8 mouse cellular contexts compared by ENCODE assay signal in genomic region chr3:121263205-121263548, GRCm38 (mm10). TPM values are rescaled to one million over a fixed set of nuclear protein-coding genes. Genes with fewer than 3 reads are reported as not detected.
DNase-seq lines count a peak whose midpoint lies in the region; ATAC-seq and TF ChIP-seq lines count a peak whose summit lies in the region.

No protein-coding gene starts in this region.

- peak overlapping the region; percentile 91 for H3K4me3 ChIP-seq in liver, postnatal 0 days (ENCODE audit: low read depth, low read length)
- peak overlapping the region; percentile 73 for H3K4me3 ChIP-seq in neural tube, embryonic 14.5 days (ENCODE audit: low read depth, low read length)

- H3K36me3 ChIP-seq in liver, postnatal 0 days (replicated peaks; ENCODE audit: insufficient read depth, low read length): no peaks in the 10 kb centered on the region
- no peaks in the 10 kb centered on the region for H3K36me3 ChIP-seq in neural tube, embryonic 14.5 days (ENCODE audit: control insufficient read depth, insufficient read depth, low read length)

- H3K4me1 ChIP-seq in liver, postnatal 0 days (ENCODE audit: insufficient read depth): peaks cover 41% of the 10 kb centered on the region
- no peaks in the 10 kb centered on the region for H3K4me1 ChIP-seq in neural tube, embryonic 14.5 days (ENCODE audit: control insufficient read depth, insufficient read depth, low read length)

- peak; percentile 17 for ATAC-seq in granulocyte monocyte progenitor cell, adult 5-6 weeks (replicated peaks; ENCODE audit: poor library complexity, severe bottlenecking)
- ATAC-seq in liver, postnatal 0 days: peak; percentile 63
- ATAC-seq in neural tube, embryonic 14.5 days (ENCODE audit: low read depth): peak; percentile 38; the same call in 1 of the 2 replicates

- peak; percentile 87 for TF ChIP-seq EP300 in liver, postnatal 0 days (IDR thresholded peaks at IDR 0.05; ENCODE audit: low read depth)

- DNase-seq in layer of hippocampus, adult 11-12 months (ENCODE audit: low spot score): peak; percentile 35
- no peak for DNase-seq in layer of hippocampus, adult 9-10 months (ENCODE audit: low spot score)
- peak; percentile 82 to 85 for DNase-seq in cerebellum, postnatal 14 days
- peak; percentile 83 to 90 for DNase-seq in kidney, adult 8-10 months
- peak; percentile 87 for DNase-seq in liver, postnatal 0 days
- peak; percentile 50 for DNase-seq in thymus, postnatal 14 days

- no peaks in the 10 kb centered on the region for H3K9me3 ChIP-seq in liver, postnatal 0 days (ENCODE audit: low read length)
- H3K9me3 ChIP-seq in neural tube, embryonic 14.5 days (ENCODE audit: control insufficient read depth, low read length): no peaks in the 10 kb centered on the region

- H3K27me3 ChIP-seq in liver, postnatal 0 days (ENCODE audit: insufficient read depth, low read length): 0 out of 2 replicates have a peak, but pooled peaks cover 6% of the 10 kb centered on the region
- peaks cover 21% of the 10 kb centered on the region for H3K27me3 ChIP-seq in neural tube, embryonic 14.5 days (ENCODE audit: control insufficient read depth, insufficient read depth, low read length)

- 2% methylated on average over 20 of the region's 20 CpGs for WGBS in liver, postnatal 0 days (ENCODE audit: insufficient replicate concordance)
- WGBS in neural tube, embryonic 14.5 days: 2% methylated on average over 20 of the region's 20 CpGs

- peak overlapping the region; percentile 98 for H3K27ac ChIP-seq in liver, postnatal 0 days (ENCODE audit: low read depth)
- H3K27ac ChIP-seq in neural tube, embryonic 14.5 days (ENCODE audit: low read depth, low read length): peak overlapping the region; percentile 62; the same call in 1 of the 2 replicates

- no peak for TF ChIP-seq CTCF in liver, postnatal 0 days (IDR thresholded peaks at IDR 0.05; ENCODE audit: low read depth)

- peak overlapping the region; percentile 93 for H3K4me2 ChIP-seq in liver, postnatal 0 days (ENCODE audit: low read depth, low read length)
- H3K4me2 ChIP-seq in neural tube, embryonic 14.5 days (ENCODE audit: low read depth, low read length): peak overlapping the region; percentile 89

- H3K9ac ChIP-seq in liver, postnatal 0 days (replicated peaks): peak overlapping the region; percentile 95
- H3K9ac ChIP-seq in neural tube, embryonic 14.5 days (replicated peaks; ENCODE audit: low read depth, low read length): peak overlapping the region; percentile 87

RNA-seq across cellular contexts. Expression of gene Tmem56, which starts 19.7 kb away (rescaled TPM):
- total RNA-seq in granulocyte monocyte progenitor cell, adult 5-6 weeks (2014; fragmentation: Nextera tagmentation): 0.04 TPM in 1 of 2 replicates, not detected in the other
- 0.04 and 0.21 TPM in 2 replicates for total RNA-seq in granulocyte monocyte progenitor cell, adult 5-6 weeks (2017)
- 21.9 and 24.1 TPM in 2 replicates for polyA plus RNA-seq in liver, postnatal 0 days (2015; fragmentation: Nextera tagmentation; extraction: Ambion mirVana)
- polyA plus RNA-seq in neural tube, embryonic 14.5 days (2014; fragmentation: Nextera tagmentation; extraction: Ambion mirVana): 4.4 and 5.5 TPM in 2 replicates

RNA-seq across cellular contexts. Expression of gene Alg14, which starts 28.4 kb away (rescaled TPM):
- total RNA-seq in granulocyte monocyte progenitor cell, adult 5-6 weeks (2014; fragmentation: Nextera tagmentation): 20.4 and 28.5 TPM in 2 replicates
- 8.4 and 13.0 TPM in 2 replicates for total RNA-seq in granulocyte monocyte progenitor cell, adult 5-6 weeks (2017)
- 20.1 and 21.3 TPM in 2 replicates for polyA plus RNA-seq in liver, postnatal 0 days (2015; fragmentation: Nextera tagmentation; extraction: Ambion mirVana)
- polyA plus RNA-seq in neural tube, embryonic 14.5 days (2014; fragmentation: Nextera tagmentation; extraction: Ambion mirVana): 39.2 and 51.7 TPM in 2 replicates
